Mouse (Mus musculus) G1E (cell line): ENCODE measurements around the gene Eif2s2. TPM values are rescaled to one million over a fixed set of nuclear protein-coding genes. Genes with fewer than 3 reads are reported as not detected.

Source experiments
- ATAC-seq: 2 replicates; pipeline ENCODE4 v1.8.0; 2016; ENCODE audit warnings: mild to moderate bottlenecking; ENCODE audit not compliant: insufficient number of reproducible peaks, poor library complexity, low FRiP score, severe bottlenecking; ENCODE audit errors: extremely low read depth
- DNase-seq: peaks from one replicate; pipeline ENCODE4 v3.0.0; 2012; ENCODE audit warnings: low spot score
- H3K27me3 ChIP-seq: 2 replicates; pipeline ENCODE4 v1.6.1; 2012; ENCODE audit warnings: mild to moderate bottlenecking, low read length, inconsistent platforms; ENCODE audit not compliant: insufficient read depth
- H3K36me3 ChIP-seq: replicated peaks from 2 replicates; pipeline ENCODE3; 2012; ENCODE audit warnings: mild to moderate bottlenecking, inconsistent platforms
- H3K4me1 ChIP-seq: 2 replicates; pipeline ENCODE4 v1.6.1; 2012; ENCODE audit warnings: low read depth, low read length, inconsistent platforms, mixed read lengths; ENCODE audit not compliant: insufficient read depth
- H3K4me3 ChIP-seq: 2 replicates; pipeline ENCODE4 v1.5.1; 2012; ENCODE audit warnings: low read depth, mild to moderate bottlenecking, inconsistent platforms, low read length, moderate library complexity, mixed read lengths
- H3K9me3 ChIP-seq: replicated peaks from 2 replicates; pipeline ENCODE4 v1.6.1; 2012; ENCODE audit warnings: inconsistent platforms
- CTCF ChIP-seq: IDR thresholded peaks from 2 replicates; pipeline ENCODE4 v1.5.1; 2012; ENCODE audit warnings: low read depth, low read length, inconsistent platforms, mixed read lengths
- GATA1 ChIP-seq: IDR thresholded peaks from 2 replicates; pipeline ENCODE4 v1.6.1; 2012; ENCODE audit warnings: borderline replicate concordance, low read length, inconsistent platforms, mixed read lengths
- GATA2 ChIP-seq: IDR thresholded peaks from 2 replicates; pipeline ENCODE4 v1.6.1; 2012; ENCODE audit warnings: low read depth, low read length, inconsistent platforms, borderline replicate concordance
- POLR2AphosphoS5 ChIP-seq: IDR thresholded peaks from 2 replicates; pipeline ENCODE4 v1.6.1; 2012; ENCODE audit warnings: low read depth, low read length, inconsistent platforms; ENCODE audit not compliant: insufficient replicate concordance
- TAL1 ChIP-seq: conservative IDR thresholded peaks from 2 replicates; pipeline ENCODE4 v1.6.1; 2012; ENCODE audit warnings: low read depth, low read length, inconsistent platforms, mixed read lengths
- polyA plus RNA-seq: library from polyadenylated mRNA; stranded (reverse); fragments of >175 nt; gene quantifications from 2 replicates; pipeline ENCODE4 v1.2.3, GENCODE M21; 2012
- total RNA-seq, 2 experiments: library from RNA; stranded (forward) in 1 of 2; stranded (reverse) in 1 of 2; fragments of 200-1000 nt in 1 of 2; fragments of >200 nt in 1 of 2; fragmentation: Nextera tagmentation in 1 of 2; gene quantifications; 2 replicates each; pipeline ENCODE4 v1.2.3; 2014 to 2017

The Eif2s2 gene
- total and polyA plus RNA-seq, 3 experiments: 21.4 to 237 (median 155) TPM

GRCm38 (mm10) chr2:154834149-154834865 is 58.4 kb downstream of the Eif2s2 start:
- ATAC-seq (no peak), DNase-seq (no peak)
- H3K4me3 ChIP-seq: no peak overlapping the region
- H3K36me3 ChIP-seq: peaks cover 62% of the 10 kb centered on the region
- no peaks in the 10 kb centered on the region for H3K4me1 ChIP-seq
- no peak for TF ChIP-seq GATA2
- no peak for TF ChIP-seq GATA1
- TF ChIP-seq CTCF: no peak
- TF ChIP-seq POLR2AphosphoS5: no peak
- TF ChIP-seq TAL1: no peak
- H3K9me3 ChIP-seq: no peaks in the 10 kb centered on the region
- no peaks in the 10 kb centered on the region for H3K27me3 ChIP-seq

GRCm38 (mm10) chr2:154832471-154832870 is 60.3 kb downstream of the Eif2s2 start:
- ATAC-seq (no peak), DNase-seq (no peak)
- no peaks in the 10 kb centered on the region for H3K27me3 ChIP-seq
- no peak overlapping the region for H3K4me3 ChIP-seq
- H3K4me1 ChIP-seq: no peaks in the 10 kb centered on the region
- no peak for TF ChIP-seq POLR2AphosphoS5
- no peaks in the 10 kb centered on the region for H3K9me3 ChIP-seq
- H3K36me3 ChIP-seq: peaks cover 68% of the 10 kb centered on the region

GRCm38 (mm10) chr2:154827521-154827920 is 65.2 kb downstream of the Eif2s2 start:
- Histone ChIP-seq H3K27me3 (no peaks in the 10 kb centered on the region), H3K4me1 (peaks cover 2% of the 10 kb centered on the region; the same call in 1 of the 2 replicates), H3K4me3 (no peak overlapping the region), H3K9me3 (no peaks in the 10 kb centered on the region), H3K36me3 (peaks cover 62% of the 10 kb centered on the region)
- TF ChIP-seq GATA1 (no peak), CTCF (no peak), POLR2AphosphoS5 (no peak), TAL1 (no peak), GATA2 (no peak)
- ATAC-seq (no peak), DNase-seq (no peak)

DNA sequence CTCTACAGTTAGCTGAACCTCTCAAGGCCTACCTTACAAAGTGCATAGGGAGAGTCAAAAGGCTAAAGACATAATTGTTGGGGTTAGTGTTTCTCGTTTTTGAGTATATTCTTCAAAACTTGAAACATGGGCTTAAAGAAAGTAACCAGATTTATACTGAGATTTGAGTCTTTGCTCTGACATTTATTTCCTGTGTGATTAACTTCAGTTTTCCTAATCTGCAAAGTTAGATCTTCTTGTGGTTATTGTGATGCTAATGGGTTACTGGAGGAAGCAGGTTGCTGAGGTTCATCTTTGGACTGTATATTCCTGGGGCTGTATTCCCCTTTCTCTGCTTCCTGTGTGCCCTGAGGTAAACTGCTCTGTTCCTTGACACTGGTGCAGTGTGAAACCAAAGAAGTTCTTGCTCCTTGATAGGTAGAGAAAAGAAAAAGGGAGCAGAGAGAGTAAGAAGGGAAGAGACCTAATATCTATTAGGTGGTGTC is 66.6 kb downstream of the Eif2s2 start:
- no peak for ATAC-seq
- peaks cover 2% of the 10 kb centered on the region; the same call in 1 of the 2 replicates for H3K4me1 ChIP-seq
- H3K36me3 ChIP-seq: peaks cover 62% of the 10 kb centered on the region

More for the DNA sequence above, 66.6 kb downstream of the Eif2s2 start:
- H3K9me3 ChIP-seq: no peaks in the 10 kb centered on the region
- no peak for DNase-seq
- H3K27me3 ChIP-seq: no peaks in the 10 kb centered on the region
- no peak for TF ChIP-seq TAL1
- TF ChIP-seq GATA1: no peak
- TF ChIP-seq POLR2AphosphoS5: no peak
- TF ChIP-seq CTCF: no peak
- no peak for TF ChIP-seq GATA2
- no peak overlapping the region for H3K4me3 ChIP-seq

Other genes with a start within 250 kb of the Eif2s2 start
- gene Chmp4b, start 241.2 kb downstream of the Eif2s2 start, total RNA-seq (2014; fragmentation: Nextera tagmentation): 57.9 and 66.2 TPM in 2 replicates
- gene Chmp4b, start 241.2 kb downstream of the Eif2s2 start, total RNA-seq (2017): 99.8 and 102 TPM in 2 replicates
- 110 and 144 TPM in 2 replicates for gene Chmp4b, start 241.2 kb downstream of the Eif2s2 start, polyA plus RNA-seq
- not detected in 2 replicates for gene Gm14214, start 122.9 kb downstream of the Eif2s2 start, total RNA-seq (2014; fragmentation: Nextera tagmentation)
- not detected in 2 replicates for gene Gm14214, start 122.9 kb downstream of the Eif2s2 start, total RNA-seq (2017)
- not detected in 2 replicates for gene Gm14214, start 122.9 kb downstream of the Eif2s2 start, polyA plus RNA-seq
- gene Raly, start 101.8 kb downstream of the Eif2s2 start, total RNA-seq (2014; fragmentation: Nextera tagmentation): 117 and 122 TPM in 2 replicates
- 173 and 196 TPM in 2 replicates for gene Raly, start 101.8 kb downstream of the Eif2s2 start, total RNA-seq (2017)
- 597 and 823 TPM in 2 replicates for gene Raly, start 101.8 kb downstream of the Eif2s2 start, polyA plus RNA-seq
- not detected in 2 replicates for gene a, start 101.5 kb downstream of the Eif2s2 start, total RNA-seq (2014; fragmentation: Nextera tagmentation)
- not detected in 2 replicates for gene a, start 101.5 kb downstream of the Eif2s2 start, total RNA-seq (2017)
- 0.15 and 0.44 TPM in 2 replicates for gene a, start 101.5 kb downstream of the Eif2s2 start, polyA plus RNA-seq
- gene Gm14226, start 125.3 kb upstream of the Eif2s2 start, total RNA-seq (2014; fragmentation: Nextera tagmentation): not detected in 2 replicates
- gene Gm14226, start 125.3 kb upstream of the Eif2s2 start, total RNA-seq (2017): 0.06 and 0.11 TPM in 2 replicates
- not detected in 2 replicates for gene Gm14226, start 125.3 kb upstream of the Eif2s2 start, polyA plus RNA-seq
- gene Ahcy, start 181.6 kb upstream of the Eif2s2 start, total RNA-seq (2014; fragmentation: Nextera tagmentation): 73.3 and 86.1 TPM in 2 replicates
- gene Ahcy, start 181.6 kb upstream of the Eif2s2 start, total RNA-seq (2017): 13.5 and 13.7 TPM in 2 replicates
- 11.7 and 31.8 TPM in 2 replicates for gene Ahcy, start 181.6 kb upstream of the Eif2s2 start, polyA plus RNA-seq
- 65.6 and 66.5 TPM in 2 replicates for gene Itch, start 240.6 kb upstream of the Eif2s2 start, total RNA-seq (2014; fragmentation: Nextera tagmentation)
- 53.9 and 63.4 TPM in 2 replicates for gene Itch, start 240.6 kb upstream of the Eif2s2 start, total RNA-seq (2017)
- gene Itch, start 240.6 kb upstream of the Eif2s2 start, polyA plus RNA-seq: 1.8 TPM in 2 replicates